Mouse (Mus musculus) liver, postnatal 0 days (tissue): ENCODE data around the gene Prickle2.

ENCODE experiments used
- CTCF ChIP-seq: sonication (generic); IDR thresholded peaks from 2 replicates; pipeline ENCODE4 v1.5.1; 2016; ENCODE audit warnings: antibody characterized with exemption, low read depth
- EP300 ChIP-seq: IDR thresholded peaks from 2 replicates; pipeline ENCODE4 v1.6.1; 2016; ENCODE audit warnings: antibody characterized with exemption, low read depth, mild to moderate bottlenecking

GRCm38 (mm10) chr6:92559261-92559660, 146.7 kb downstream of the Prickle2 start:
- TF ChIP-seq CTCF (0 out of 2 replicates have a peak, but pooled peaks have one; percentile 13), EP300 (no peak)
